Mouse (Mus musculus) ES-E14 (cell line): ENCODE measurements around the gene Cfl1.

ENCODE experiments used
- HCFC1 ChIP-seq: IDR thresholded peaks from 2 replicates; pipeline ENCODE4 v1.6.1; 2012; ENCODE audit warnings: low read length, inconsistent platforms, borderline replicate concordance; ENCODE audit not compliant: insufficient read depth
- MAFK ChIP-seq: IDR thresholded peaks from 2 replicates; pipeline ENCODE4 v1.6.1; 2014; ENCODE audit warnings: mild to moderate bottlenecking, low read depth, low read length, inconsistent platforms; ENCODE audit not compliant: insufficient read depth
- ZC3H11A ChIP-seq: IDR thresholded peaks from 2 replicates; pipeline ENCODE4 v1.6.1; 2012; ENCODE audit warnings: low read depth, mild to moderate bottlenecking, inconsistent platforms, low read length, borderline replicate concordance
- ZNF384 ChIP-seq: IDR thresholded peaks from 2 replicates; pipeline ENCODE4 v1.6.1; 2012; ENCODE audit warnings: low read depth, low read length, inconsistent platforms

DNA sequence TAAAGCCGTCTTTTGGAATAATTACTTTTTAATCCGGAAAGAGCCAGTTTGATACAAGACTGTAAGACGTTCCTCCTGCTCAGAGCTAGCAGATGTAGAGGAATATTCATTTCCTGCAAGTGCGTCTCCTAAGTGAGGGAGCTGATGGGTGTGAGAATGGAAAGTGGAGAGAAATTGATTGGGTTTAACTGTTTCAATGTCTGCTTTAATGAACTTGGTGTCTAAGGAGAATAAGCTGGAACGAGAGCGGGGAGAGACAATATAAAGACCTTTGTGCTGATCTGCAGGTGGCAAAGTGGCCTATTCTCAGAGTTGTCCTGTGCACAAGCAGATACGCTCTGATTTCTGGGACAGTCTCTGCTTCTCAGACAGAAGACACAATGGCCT is 39.9 kb downstream of the Cfl1 start:
- TF ChIP-seq MAFK, result no peak
- TF ChIP-seq ZC3H11A, result no peak
- TF ChIP-seq ZNF384, result no peak
- no peak for TF ChIP-seq HCFC1
